Mouse (Mus musculus) heart, adult 18-20 months (tissue): ENCODE data around the gene Btbd11. TPM values are rescaled to one million over a fixed set of nuclear protein-coding genes. Genes with fewer than 3 reads are reported as not detected.
A peak's percentile ranks its signal among the peaks of the same experiment; 100 is the strongest.
"Not testable (repeated sequence)": the region's sequence is repeated elsewhere in the genome, so short reads cannot be mapped to it uniquely, and the experiment has no call there.

ENCODE experiments used
- DNase-seq, 2 experiments: peaks; one replicate each; pipeline ENCODE4 v3.0.0; 2021 to 2022; ENCODE audit warnings: mixed read lengths in 1 of 2
- total RNA-seq, 2 experiments: library from RNA; stranded (reverse); gene quantifications; 2 replicates each; pipeline ENCODE4 v1.2.3; 2021

Btbd11 gene
- total RNA-seq, 2 experiments from 2014 or later = 3.2 to 4.8 TPM

DNA sequence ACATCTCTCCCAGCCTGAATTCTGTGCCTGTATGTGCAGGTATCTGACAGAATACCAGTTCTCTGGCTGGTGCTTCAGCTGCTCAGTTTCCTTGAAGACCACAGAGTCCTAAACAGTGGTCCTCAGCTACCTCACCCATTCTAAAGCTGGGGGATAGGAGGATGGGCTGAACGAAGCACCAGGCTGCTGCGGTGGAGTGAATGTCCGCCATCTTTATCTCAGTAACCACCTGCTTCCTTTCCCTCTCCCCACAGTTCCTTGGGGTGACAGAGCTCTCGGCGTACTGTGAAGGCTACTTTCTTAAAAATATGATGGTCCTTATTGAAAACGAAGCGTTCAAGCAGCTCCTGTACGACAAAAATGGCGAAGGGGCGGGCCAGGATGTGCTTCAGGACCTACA, 271.3 kb downstream of the Btbd11 start:
- no peak for DNase-seq

DNA sequence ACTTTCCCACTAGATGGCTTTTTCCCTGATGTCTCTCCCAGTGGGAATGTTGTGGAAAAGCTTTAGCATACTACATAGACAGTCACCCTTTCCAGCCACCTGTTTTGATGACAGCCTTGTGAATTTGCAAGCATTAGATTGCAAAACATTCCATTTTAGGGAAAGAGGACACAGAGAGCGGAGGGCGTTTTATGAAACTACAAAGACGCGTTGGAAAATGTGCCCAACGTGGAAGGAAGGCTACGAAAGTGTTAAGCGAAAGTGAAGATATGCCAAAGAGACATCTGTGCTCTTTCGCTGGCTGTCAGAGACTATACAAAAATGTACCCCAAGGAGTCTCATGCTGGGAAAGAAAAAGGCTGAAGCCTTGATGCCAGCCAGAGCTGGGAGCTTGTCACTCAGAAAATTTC, 286.9 kb downstream of the Btbd11 start:
- DNase-seq = no peak

DNA sequence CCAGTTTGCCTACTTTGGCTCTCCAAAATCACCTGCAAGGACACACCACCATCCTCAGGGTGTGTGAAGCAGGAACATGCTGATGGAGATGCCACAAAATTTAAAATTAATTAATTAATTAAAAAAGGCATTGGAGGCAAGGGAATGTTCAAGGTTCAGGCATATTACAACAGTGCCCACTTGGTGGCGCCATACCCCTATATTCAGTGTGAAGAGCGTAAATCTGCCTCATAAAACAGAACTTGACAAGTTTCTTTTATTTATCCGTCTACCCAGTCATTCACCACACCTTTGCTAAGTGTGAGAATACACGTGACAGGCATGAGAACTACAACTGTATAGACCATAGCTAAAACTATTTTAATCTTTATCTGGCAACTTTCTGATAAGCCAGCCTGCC, 292.0 kb downstream of the Btbd11 start:
- peak; percentile 11 to 50 for DNase-seq

DNA sequence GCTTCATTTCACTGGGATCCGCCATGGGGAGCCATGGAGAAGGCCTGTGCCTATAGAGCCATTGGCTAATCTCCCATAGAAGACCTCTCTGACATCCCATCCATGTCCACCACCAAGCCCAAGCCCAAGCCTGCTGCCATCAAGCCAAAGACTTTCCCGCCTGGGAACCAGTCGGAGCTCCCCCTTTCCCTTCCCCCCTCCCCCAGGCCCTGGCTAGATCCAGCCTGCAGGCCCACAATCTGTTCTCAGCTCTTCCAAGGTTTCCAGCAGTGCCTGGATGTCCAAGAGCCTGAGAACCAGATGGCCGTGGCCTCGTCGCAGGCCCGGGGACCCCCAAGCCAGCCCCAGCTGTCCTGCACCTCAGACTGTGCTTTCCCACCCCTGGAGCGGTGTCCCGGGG, 295.8 kb downstream of the Btbd11 start:
- DNase-seq = no peak

DNA sequence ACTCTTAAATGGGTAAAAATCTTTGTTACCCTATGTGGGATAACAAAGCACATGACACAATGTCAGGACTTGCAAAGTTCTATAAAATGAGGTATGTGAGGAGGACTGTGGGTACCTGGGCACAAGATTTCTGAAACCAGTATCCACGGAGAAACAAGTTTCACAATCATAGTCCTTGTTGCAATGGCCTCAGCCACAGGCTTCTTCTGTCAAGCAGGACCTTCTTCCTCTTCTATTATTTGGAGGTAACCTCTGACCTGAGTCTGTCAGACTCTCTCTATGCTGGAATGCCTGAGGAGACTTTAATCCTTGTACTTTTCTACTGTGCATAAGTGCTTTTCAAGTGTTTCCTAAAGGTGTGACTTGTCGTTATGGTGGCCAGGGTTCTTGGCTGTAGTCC, 307.8 kb downstream of the Btbd11 start:
- not testable (repeated sequence) for DNase-seq

DNA sequence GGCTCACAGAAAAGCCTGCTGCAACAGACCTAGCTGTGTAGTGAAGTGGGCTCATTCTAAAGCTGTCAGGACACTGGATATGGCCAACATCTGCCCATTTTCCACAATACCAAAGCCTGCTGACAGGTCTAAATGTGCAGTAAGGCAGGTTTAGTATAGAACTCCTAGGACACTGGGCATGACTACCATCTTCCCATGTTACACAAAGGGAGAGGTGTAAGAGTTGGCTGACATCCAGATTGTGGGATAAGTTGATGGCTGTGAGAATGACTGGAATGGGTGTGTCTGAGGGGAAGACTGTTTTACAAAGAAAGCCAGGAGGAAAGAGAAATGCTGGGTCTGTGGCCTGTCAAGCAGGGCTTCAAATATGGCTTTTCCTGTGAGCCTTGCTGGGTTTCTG, 313.1 kb downstream of the Btbd11 start:
- no peak for DNase-seq

DNA sequence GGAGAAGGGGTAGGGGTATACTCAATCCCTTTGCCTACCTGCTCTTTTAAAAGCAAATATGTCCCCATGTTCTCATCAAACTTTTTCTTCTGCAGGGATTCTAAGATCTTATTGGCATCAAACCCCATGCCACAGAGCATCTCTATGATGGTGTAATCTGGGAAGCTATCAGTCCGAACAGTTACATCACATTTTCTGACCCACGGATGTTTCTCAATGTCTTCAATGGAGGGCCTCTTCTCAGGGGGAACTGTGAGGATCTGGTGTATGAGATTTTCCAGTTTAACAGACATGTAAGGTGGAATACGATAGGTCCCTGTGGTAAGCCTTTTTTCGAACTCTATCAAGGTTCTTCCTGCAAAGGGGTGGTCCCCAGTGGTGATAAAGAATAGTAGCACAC, 323.2 kb downstream of the Btbd11 start:
- not testable (repeated sequence) for DNase-seq

Other genes starting within 250 kb of the Btbd11 start
- 10 to 100 TPM in 1 of 2 experiments, 1 to 10 TPM in 1; 9.2 to 10.8 TPM for gene Cry1, start 201.8 kb upstream of the Btbd11 start, total RNA-seq